Mouse (Mus musculus) lung, adult 2 months (tissue): ENCODE measurements at regions not wholly inside any gene's neighbourhood (a gene's known extent, or its start where the extent isn't known, plus 50 kb on each side); places are given as distances from the start of the nearest gene placed in this dataset.

Experiments
- CTCF ChIP-seq: fragments of 200-500 bp; IDR thresholded peaks from 2 replicates; pipeline ENCODE4 v1.5.1; 2011; ENCODE audit warnings: mild to moderate bottlenecking, low read length, control low read depth; ENCODE audit not compliant: insufficient read depth
- POLR2A ChIP-seq: fragments of 200-500 bp; IDR thresholded peaks from 2 replicates; pipeline ENCODE4 v1.6.1; 2011; ENCODE audit warnings: low read depth, mild to moderate bottlenecking, control low read depth, low read length, borderline replicate concordance; ENCODE audit errors: extremely low read depth

- no peak for TF ChIP-seq CTCF
- TF ChIP-seq POLR2A, result no peak
Observed at GRCm38 (mm10) chr15:62327481-62327880, 1404.7 kb upstream of the A1bg start.
